Mouse (Mus musculus): ENCODE results near the gene Rnaseh2b. TPM values are rescaled to one million over a fixed set of nuclear protein-coding genes. Genes with fewer than 3 reads are reported as not detected.
A peak's percentile ranks its signal among the peaks of the same experiment; 100 is the strongest.

Gene Rnaseh2b
- polyA plus RNA-seq, 1 experiment from 2014 or later = 48.9 TPM

GRCm38 (mm10) chr14:62374001-62374400, 81.6 kb downstream of the Rnaseh2b start:
- Histone ChIP-seq H3K9ac (no peak overlapping the region), H3K4me2 (no peak overlapping the region), H3K36me3 (no peaks in the 10 kb centered on the region; the same call in 1 of the 2 replicates), H3K27ac (no peak overlapping the region), H3K4me1 (peaks cover 4% of the 10 kb centered on the region; the same call in 1 of the 2 replicates), H3K9me3 (no peaks in the 10 kb centered on the region), H3K27me3 (replicated peaks) (no peaks in the 10 kb centered on the region), H3K4me3 (replicated peaks) (no peak overlapping the region)
- ATAC-seq (ENCODE audit: insufficient read depth, low FRiP score, low read depth) = no peak
- WGBS = 65% methylated on average over 10 of the region's 10 CpGs

DNA sequence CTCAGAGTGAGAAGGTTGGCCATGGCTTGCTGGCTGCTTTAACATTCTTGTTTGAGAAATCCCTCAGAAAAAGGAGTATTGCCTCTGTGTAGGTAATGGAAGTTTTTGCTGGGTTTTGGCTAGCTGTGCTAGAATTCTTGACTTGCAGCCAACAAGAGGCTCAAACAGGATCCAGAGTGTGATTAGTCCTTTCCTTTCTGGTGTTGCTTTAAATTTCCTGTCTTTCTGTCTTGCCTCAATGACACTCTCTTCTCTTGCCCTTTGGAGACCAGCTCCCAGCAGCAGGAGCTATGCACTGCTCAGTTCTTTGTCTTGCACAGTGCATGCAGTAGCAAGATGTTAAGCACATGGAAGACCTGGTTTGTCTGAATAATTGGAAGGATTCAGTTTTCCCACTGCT, 83.3 kb downstream of the Rnaseh2b start:
- peaks cover 4% of the 10 kb centered on the region; the same call in 1 of the 2 replicates for H3K4me1 ChIP-seq
- no peaks in the 10 kb centered on the region for H3K27me3 ChIP-seq (replicated peaks)
- H3K9ac ChIP-seq = no peak overlapping the region
- no peaks in the 10 kb centered on the region for H3K9me3 ChIP-seq
- no peak overlapping the region for H3K4me3 ChIP-seq (replicated peaks)
- no peak; the same call in 1 of the 2 replicates for ATAC-seq (ENCODE audit: insufficient read depth, low FRiP score, low read depth)
- H3K4me2 ChIP-seq = no peak overlapping the region
- H3K36me3 ChIP-seq = no peaks in the 10 kb centered on the region; the same call in 1 of the 2 replicates
- H3K27ac ChIP-seq = peak overlapping the region; percentile 59; the same call in 1 of the 2 replicates

DNA sequence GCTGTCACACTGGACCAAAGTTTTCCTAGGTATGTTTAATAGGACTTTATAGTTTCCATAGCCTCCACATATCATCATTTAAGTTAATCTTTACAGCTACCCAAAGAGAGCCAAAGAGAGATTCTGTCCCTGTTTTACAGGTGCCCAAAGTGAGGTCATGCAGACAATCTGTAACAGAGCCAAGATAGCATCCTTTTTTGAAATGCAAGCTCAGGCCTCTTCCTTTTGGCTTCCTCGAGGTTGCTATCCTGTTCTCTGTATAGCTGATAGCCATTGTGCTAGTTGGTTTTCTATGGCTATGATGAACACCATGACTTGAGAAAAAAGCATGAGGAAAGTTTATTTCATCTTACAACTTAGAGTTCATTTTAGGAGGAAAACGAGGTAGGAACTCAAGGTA, 83.7 kb downstream of the Rnaseh2b start:
- H3K4me1 ChIP-seq = peaks cover 4% of the 10 kb centered on the region; the same call in 1 of the 2 replicates
- H3K36me3 ChIP-seq = no peaks in the 10 kb centered on the region; the same call in 1 of the 2 replicates
- H3K27ac ChIP-seq = peak overlapping the region; percentile 59; the same call in 1 of the 2 replicates
- ATAC-seq (ENCODE audit: insufficient read depth, low FRiP score, low read depth) = no peak
- H3K4me3 ChIP-seq (replicated peaks) = no peak overlapping the region
- 75% methylated on average over 2 of the region's 2 CpGs for WGBS
- no peaks in the 10 kb centered on the region for H3K9me3 ChIP-seq
- H3K27me3 ChIP-seq (replicated peaks) = no peaks in the 10 kb centered on the region
- H3K9ac ChIP-seq = no peak overlapping the region
- H3K4me2 ChIP-seq = no peak overlapping the region

DNA sequence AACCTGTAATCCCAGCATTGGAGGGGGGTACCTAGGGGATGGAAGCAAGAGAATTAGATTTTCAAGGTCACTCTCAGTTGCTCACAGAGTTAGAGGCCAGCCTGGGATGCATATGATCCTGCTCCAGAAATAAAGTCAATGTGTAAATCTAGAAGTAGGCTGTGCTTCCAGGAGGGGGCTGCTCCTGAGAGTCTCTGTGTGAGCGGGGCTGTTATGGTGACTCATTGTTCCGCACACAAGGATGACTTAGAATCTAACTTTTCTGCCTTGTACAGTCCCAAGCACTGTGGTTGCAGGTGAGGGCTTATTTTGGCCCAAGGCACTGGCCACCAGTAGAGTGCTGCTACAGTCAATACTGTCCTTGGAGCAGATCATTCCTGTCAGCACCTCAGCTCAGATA, 87.0 kb downstream of the Rnaseh2b start:
- H3K4me1 ChIP-seq = peaks cover 4% of the 10 kb centered on the region; the same call in 1 of the 2 replicates
- no peak overlapping the region for H3K9ac ChIP-seq
- no peak for ATAC-seq (ENCODE audit: insufficient read depth, low FRiP score, low read depth)
- H3K27ac ChIP-seq = no peak overlapping the region
- H3K36me3 ChIP-seq = peaks cover 4% of the 10 kb centered on the region
- H3K27me3 ChIP-seq (replicated peaks) = no peaks in the 10 kb centered on the region
- WGBS = 91% methylated on average over 2 of the region's 2 CpGs
- no peaks in the 10 kb centered on the region for H3K9me3 ChIP-seq
- H3K4me3 ChIP-seq (replicated peaks) = no peak overlapping the region
- no peak overlapping the region for H3K4me2 ChIP-seq

DNA sequence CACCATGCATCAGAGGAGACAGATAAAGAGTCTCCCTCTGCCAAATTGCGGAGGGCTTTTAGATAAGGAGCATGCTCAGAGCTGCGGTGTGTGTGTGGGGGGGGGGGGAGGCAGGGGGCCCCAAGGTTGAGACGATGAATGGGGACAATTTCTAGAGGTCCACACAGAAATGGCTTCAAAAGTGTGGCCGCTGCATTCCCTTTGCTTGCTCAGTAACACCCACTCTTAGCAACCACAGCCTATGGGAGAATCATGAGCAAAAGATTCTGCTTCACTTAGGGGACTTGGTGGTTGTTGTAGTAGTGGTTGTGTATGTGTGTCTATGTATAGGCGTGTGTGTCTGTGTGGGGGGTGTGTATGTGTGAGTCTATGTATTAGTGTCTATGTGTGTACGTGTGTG, 88.2 kb downstream of the Rnaseh2b start:
- Histone ChIP-seq H3K4me3 (replicated peaks) (no peak overlapping the region), H3K27ac (no peak overlapping the region), H3K4me2 (no peak overlapping the region), H3K36me3 (peaks cover 4% of the 10 kb centered on the region), H3K9ac (no peak overlapping the region), H3K9me3 (no peaks in the 10 kb centered on the region), H3K4me1 (peaks cover 3% of the 10 kb centered on the region; the same call in 1 of the 2 replicates), H3K27me3 (replicated peaks) (no peaks in the 10 kb centered on the region)
- no peak for ATAC-seq (ENCODE audit: insufficient read depth, low FRiP score, low read depth)
- WGBS = 81% methylated on average over 6 of the region's 6 CpGs

- H3K9ac ChIP-seq = no peak overlapping the region
- no peak overlapping the region for H3K4me2 ChIP-seq
- H3K4me1 ChIP-seq = no peaks in the 10 kb centered on the region
- no peak for ATAC-seq (ENCODE audit: insufficient read depth, low FRiP score, low read depth)
- H3K27me3 ChIP-seq (replicated peaks) = no peaks in the 10 kb centered on the region
- H3K36me3 ChIP-seq = peaks cover 4% of the 10 kb centered on the region; the same call in 1 of the 2 replicates
- no peak overlapping the region for H3K4me3 ChIP-seq (replicated peaks)
- no peaks in the 10 kb centered on the region for H3K9me3 ChIP-seq
- WGBS = 79% methylated on average over 3 of the region's 3 CpGs
- H3K27ac ChIP-seq = no peak overlapping the region
Observed at GRCm38 (mm10) chr14:62383109-62383508, 90.7 kb downstream of the Rnaseh2b start.

GRCm38 (mm10) chr14:62383786-62384299, 91.5 kb downstream of the Rnaseh2b start:
- no peak for ATAC-seq (ENCODE audit: insufficient read depth, low FRiP score, low read depth)
- Histone ChIP-seq H3K36me3 (peaks cover 4% of the 10 kb centered on the region; the same call in 1 of the 2 replicates), H3K27ac (no peak overlapping the region), H3K4me1 (no peaks in the 10 kb centered on the region), H3K4me3 (replicated peaks) (no peak overlapping the region), H3K4me2 (no peak overlapping the region), H3K27me3 (replicated peaks) (no peaks in the 10 kb centered on the region), H3K9ac (no peak overlapping the region), H3K9me3 (no peaks in the 10 kb centered on the region)
- WGBS = 79% methylated on average over 3 of the region's 3 CpGs

DNA sequence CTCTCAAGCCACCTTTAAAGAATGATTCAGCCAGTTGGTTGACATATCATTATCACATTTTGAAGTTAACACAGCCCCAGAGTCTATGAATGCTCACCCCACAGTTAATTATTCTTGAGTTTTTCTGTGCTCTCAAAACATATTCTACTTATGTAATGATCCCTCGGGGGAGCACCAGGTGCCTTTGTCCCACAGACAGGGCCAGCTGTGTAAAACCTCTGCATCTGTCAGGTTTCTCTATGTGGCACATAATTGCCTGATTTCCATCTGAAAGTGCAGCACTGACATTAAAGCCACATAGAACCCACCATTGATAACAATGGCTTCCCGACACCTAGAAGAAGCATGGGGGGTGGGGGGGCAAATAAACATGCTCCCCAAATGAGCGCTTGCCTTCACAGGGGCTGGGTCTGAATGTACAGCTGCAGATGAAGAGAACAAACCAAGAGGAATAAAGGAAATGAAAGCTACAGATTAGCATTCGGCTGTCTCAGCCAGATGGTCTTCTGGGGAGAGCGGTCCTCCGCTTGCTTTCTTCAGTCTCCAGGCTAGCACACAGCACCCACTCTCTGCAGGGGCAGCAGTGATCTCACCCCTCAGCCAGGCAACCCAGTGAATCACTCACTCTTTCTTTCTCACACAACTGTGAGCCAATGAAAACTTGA, 96.8 kb downstream of the Rnaseh2b start:
- no peaks in the 10 kb centered on the region for H3K4me1 ChIP-seq
- H3K27me3 ChIP-seq (replicated peaks) = no peaks in the 10 kb centered on the region
- H3K4me3 ChIP-seq (replicated peaks) = no peak overlapping the region
- 74% methylated on average over 6 of the region's 6 CpGs for WGBS
- H3K9me3 ChIP-seq = no peaks in the 10 kb centered on the region
- H3K36me3 ChIP-seq = no peaks in the 10 kb centered on the region
- no peak overlapping the region for H3K27ac ChIP-seq
- H3K9ac ChIP-seq = no peak overlapping the region
- no peak for ATAC-seq (ENCODE audit: insufficient read depth, low FRiP score, low read depth)
- H3K4me2 ChIP-seq = no peak overlapping the region

GRCm38 (mm10) chr14:62389729-62390536, 97.5 kb downstream of the Rnaseh2b start:
- no peak overlapping the region for H3K4me2 ChIP-seq
- no peaks in the 10 kb centered on the region for H3K9me3 ChIP-seq
- no peak overlapping the region for H3K9ac ChIP-seq
- no peaks in the 10 kb centered on the region for H3K36me3 ChIP-seq
- ATAC-seq (ENCODE audit: insufficient read depth, low FRiP score, low read depth) = no peak
- 79% methylated on average over 9 of the region's 9 CpGs for WGBS
- H3K4me1 ChIP-seq = no peaks in the 10 kb centered on the region
- no peak overlapping the region for H3K27ac ChIP-seq
- H3K4me3 ChIP-seq (replicated peaks) = no peak overlapping the region
- H3K27me3 ChIP-seq (replicated peaks) = no peaks in the 10 kb centered on the region

DNA sequence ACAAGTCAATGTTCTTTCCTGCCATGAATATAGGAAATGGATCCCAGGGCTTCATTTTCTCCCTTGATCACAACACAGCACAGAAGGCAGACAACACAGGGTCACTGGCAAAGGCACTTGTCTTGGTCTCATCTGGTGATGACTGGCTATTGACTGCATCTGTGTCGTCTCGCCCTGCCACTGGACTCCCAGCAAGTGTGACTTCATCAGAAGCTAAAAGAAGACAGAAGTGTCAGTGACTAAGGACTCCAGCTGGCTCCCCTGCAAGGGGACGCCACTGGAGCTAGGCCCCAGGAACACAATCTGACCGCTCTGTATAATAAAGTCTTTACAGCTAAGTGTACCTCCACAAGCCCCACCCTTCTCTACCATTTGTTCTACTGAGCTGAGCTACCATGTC, 100.4 kb downstream of the Rnaseh2b start:
- H3K27ac ChIP-seq = no peak overlapping the region
- no peak for ATAC-seq (ENCODE audit: insufficient read depth, low FRiP score, low read depth)
- WGBS = 71% methylated on average over 4 of the region's 4 CpGs

DNA sequence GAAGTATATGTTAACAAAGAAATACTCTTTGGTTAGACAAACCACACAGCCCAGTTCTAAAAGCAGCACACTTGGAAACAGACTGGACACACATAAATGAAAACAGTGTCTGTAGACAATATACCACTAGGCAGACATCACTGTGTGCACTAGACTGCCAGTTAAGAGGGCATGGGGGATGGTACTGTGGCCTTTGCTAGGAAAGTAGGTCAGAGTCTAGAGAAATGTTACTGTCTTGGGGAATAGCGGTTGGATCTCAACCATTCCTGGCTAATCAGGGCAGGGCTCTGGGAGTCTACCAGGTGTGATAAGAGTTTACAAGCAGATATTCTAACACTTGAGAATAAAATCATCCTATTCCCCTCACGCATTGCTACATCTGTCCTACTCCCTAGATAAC, 103.0 kb downstream of the Rnaseh2b start:
- H3K9me3 ChIP-seq = no peaks in the 10 kb centered on the region
- WGBS = 80% methylated on average over 2 of the region's 2 CpGs
- no peak for ATAC-seq (ENCODE audit: insufficient read depth, low FRiP score, low read depth)
- no peak overlapping the region for H3K4me2 ChIP-seq
- no peaks in the 10 kb centered on the region for H3K4me1 ChIP-seq
- no peak overlapping the region for H3K4me3 ChIP-seq (replicated peaks)
- H3K9ac ChIP-seq = no peak overlapping the region
- H3K27ac ChIP-seq = no peak overlapping the region
- H3K27me3 ChIP-seq (replicated peaks) = no peaks in the 10 kb centered on the region
- no peaks in the 10 kb centered on the region for H3K36me3 ChIP-seq

More for the DNA sequence above, 100.4 kb downstream of the Rnaseh2b start:
- no peaks in the 10 kb centered on the region for H3K36me3 ChIP-seq
- H3K4me3 ChIP-seq (replicated peaks) = no peak overlapping the region
- no peak overlapping the region for H3K4me2 ChIP-seq
- H3K27me3 ChIP-seq (replicated peaks) = no peaks in the 10 kb centered on the region
- no peaks in the 10 kb centered on the region for H3K9me3 ChIP-seq
- H3K9ac ChIP-seq = no peak overlapping the region
- no peaks in the 10 kb centered on the region for H3K4me1 ChIP-seq

All from stomach, embryonic 15.5 days (tissue).